Mouse (Mus musculus): Measurements from ENCODE around the gene Thumpd3. TPM values are rescaled to one million over a fixed set of nuclear protein-coding genes. Genes with fewer than 3 reads are reported as not detected.

Thumpd3 gene
- polyA plus RNA-seq, 1 experiment from 2014 or later: 43.4 TPM

DNA sequence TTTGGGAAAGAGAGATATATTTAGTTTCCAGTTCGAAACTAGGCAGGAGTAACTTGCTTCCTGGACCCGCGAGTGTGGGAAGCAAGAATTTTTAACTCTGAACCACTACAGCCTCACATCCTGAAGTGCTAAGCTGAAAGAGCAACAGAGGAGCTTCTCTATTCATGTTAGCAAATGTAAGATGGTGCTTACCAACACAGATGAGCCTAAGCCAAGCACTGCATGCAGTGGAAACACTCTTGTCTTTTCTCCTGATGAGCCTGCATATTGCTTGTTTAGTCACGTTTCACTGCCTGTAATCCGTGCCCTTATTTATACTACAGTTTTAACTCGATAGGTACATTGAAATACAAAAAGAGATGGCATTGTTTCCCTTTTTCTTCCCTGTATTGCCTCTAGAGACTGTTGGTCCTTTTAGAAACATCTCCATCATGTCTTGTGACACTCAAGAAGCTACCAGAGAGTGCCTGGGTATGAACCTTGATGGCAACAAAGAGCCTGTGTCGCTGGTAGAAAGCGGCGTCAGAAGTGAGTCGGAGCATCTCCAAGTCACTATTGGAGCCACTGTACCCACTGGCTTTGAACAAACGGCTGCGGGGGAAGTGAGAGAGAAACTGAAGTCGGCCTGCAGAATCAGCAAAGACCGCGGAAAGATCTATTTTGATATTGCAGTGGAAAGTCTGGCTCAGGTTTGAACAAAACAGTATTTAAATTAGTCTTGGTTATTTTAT lies 1.2 kb downstream of the Thumpd3 start:
- Histone ChIP-seq H3K4me1 (ENCODE audit: control insufficient read depth, insufficient read depth, low read length) (peaks cover 14% of the 10 kb centered on the region), H3K27me3 (ENCODE audit: control insufficient read depth, insufficient read depth, low read length) (no peaks in the 10 kb centered on the region), H3K4me3 (ENCODE audit: low read length) (peak overlapping the region; percentile 84), H3K9me3 (replicated peaks; ENCODE audit: control insufficient read depth, low read length) (no peaks in the 10 kb centered on the region), H3K9ac (ENCODE audit: low read length) (peak overlapping the region; percentile 88), H3K4me2 (ENCODE audit: low read depth, low read length) (peak overlapping the region; percentile 72), H3K36me3 (ENCODE audit: control insufficient read depth, insufficient read depth) (peaks cover 19% of the 10 kb centered on the region), H3K27ac (ENCODE audit: low read length) (peak overlapping the region; percentile 50)
- 45% methylated on average over 15 of the region's 15 CpGs for WGBS
- ATAC-seq (replicated peaks; ENCODE audit: extremely low read depth, insufficient read depth, low FRiP score): no peak

- Histone ChIP-seq H3K27ac (ENCODE audit: low read length) (no peak overlapping the region), H3K9me3 (replicated peaks; ENCODE audit: control insufficient read depth, low read length) (no peaks in the 10 kb centered on the region), H3K4me1 (ENCODE audit: control insufficient read depth, insufficient read depth, low read length) (peaks cover 14% of the 10 kb centered on the region), H3K36me3 (ENCODE audit: control insufficient read depth, insufficient read depth) (peaks cover 22% of the 10 kb centered on the region), H3K4me3 (ENCODE audit: low read length) (no peak overlapping the region), H3K4me2 (ENCODE audit: low read depth, low read length) (no peak overlapping the region), H3K27me3 (ENCODE audit: control insufficient read depth, insufficient read depth, low read length) (no peaks in the 10 kb centered on the region), H3K9ac (ENCODE audit: low read length) (no peak overlapping the region)
- 94% methylated on average over 2 of the region's 2 CpGs for WGBS
- no peak for ATAC-seq (replicated peaks; ENCODE audit: extremely low read depth, insufficient read depth, low FRiP score)
Observed at GRCm38 (mm10) chr6:113048371-113048770, 2.3 kb downstream of the Thumpd3 start.

- peaks cover 22% of the 10 kb centered on the region for H3K36me3 ChIP-seq (ENCODE audit: control insufficient read depth, insufficient read depth)
- no peak overlapping the region for H3K4me3 ChIP-seq (ENCODE audit: low read length)
- H3K27me3 ChIP-seq (ENCODE audit: control insufficient read depth, insufficient read depth, low read length): no peaks in the 10 kb centered on the region
- no peak overlapping the region for H3K9ac ChIP-seq (ENCODE audit: low read length)
- no peak overlapping the region for H3K27ac ChIP-seq (ENCODE audit: low read length)
- H3K4me1 ChIP-seq (ENCODE audit: control insufficient read depth, insufficient read depth, low read length): peaks cover 14% of the 10 kb centered on the region
- ATAC-seq (replicated peaks; ENCODE audit: extremely low read depth, insufficient read depth, low FRiP score): no peak
- H3K4me2 ChIP-seq (ENCODE audit: low read depth, low read length): no peak overlapping the region
- WGBS: 85% methylated on average over 3 of the region's 3 CpGs
- H3K9me3 ChIP-seq (replicated peaks; ENCODE audit: control insufficient read depth, low read length): no peaks in the 10 kb centered on the region
Observed at GRCm38 (mm10) chr6:113049159-113049558, 3.1 kb downstream of the Thumpd3 start.

DNA sequence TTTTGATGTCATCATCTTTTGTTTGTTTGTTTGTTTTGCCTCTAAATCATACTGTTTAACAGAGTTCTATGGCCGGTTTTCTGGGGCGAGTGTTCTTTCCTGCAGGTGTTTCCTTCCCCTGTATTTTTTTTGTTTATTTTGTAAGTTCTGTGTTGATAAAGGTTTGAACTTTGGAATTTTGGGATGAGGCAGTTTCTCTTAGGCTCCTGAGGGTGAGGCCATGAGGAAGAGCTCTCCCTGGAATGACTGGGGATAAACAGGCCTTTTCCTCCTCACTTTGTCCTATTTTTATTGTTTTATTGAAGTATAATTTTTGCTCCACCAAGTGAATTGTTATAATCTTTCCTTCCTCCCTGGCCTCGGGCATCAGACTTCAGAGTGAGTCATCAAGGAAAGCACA lies 6.9 kb downstream of the Thumpd3 start:
- WGBS: 63% methylated on average over 3 of the region's 3 CpGs
- H3K9ac ChIP-seq (ENCODE audit: low read length): no peak overlapping the region
- no peaks in the 10 kb centered on the region for H3K27me3 ChIP-seq (ENCODE audit: control insufficient read depth, insufficient read depth, low read length)
- H3K9me3 ChIP-seq (replicated peaks; ENCODE audit: control insufficient read depth, low read length): no peaks in the 10 kb centered on the region
- H3K4me3 ChIP-seq (ENCODE audit: low read length): no peak overlapping the region
- peaks cover 42% of the 10 kb centered on the region for H3K36me3 ChIP-seq (ENCODE audit: control insufficient read depth, insufficient read depth)
- H3K4me1 ChIP-seq (ENCODE audit: control insufficient read depth, insufficient read depth, low read length): no peaks in the 10 kb centered on the region
- ATAC-seq (replicated peaks; ENCODE audit: extremely low read depth, insufficient read depth, low FRiP score): no peak
- H3K27ac ChIP-seq (ENCODE audit: low read length): no peak overlapping the region
- H3K4me2 ChIP-seq (ENCODE audit: low read depth, low read length): no peak overlapping the region

DNA sequence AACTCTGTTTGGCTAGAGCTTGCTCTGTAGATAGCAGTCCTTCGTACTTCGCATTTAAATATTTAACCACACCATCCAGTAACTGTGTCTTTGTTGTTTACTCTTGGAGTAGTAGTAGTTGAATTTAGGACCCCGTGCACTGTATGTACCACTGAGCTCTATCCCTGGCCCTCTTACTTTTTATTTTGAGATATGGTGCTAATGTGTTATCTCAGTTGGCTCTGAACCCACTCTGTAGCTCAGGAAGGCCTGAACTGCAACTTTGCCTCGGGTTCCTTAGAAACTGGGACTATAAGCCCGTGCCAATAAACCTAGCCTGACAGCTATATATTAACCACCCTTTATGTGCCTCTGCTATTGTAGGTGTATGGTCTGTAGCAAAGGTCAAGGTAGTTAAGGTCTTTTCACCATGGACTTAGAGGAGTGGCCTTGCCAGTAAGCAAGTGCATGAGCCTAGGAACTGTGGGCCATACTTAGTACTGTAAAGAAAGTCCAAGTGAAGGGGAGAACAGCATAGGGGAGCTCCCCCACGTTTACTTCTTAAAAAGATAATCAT lies 8.6 kb downstream of the Thumpd3 start:
- H3K4me2 ChIP-seq (ENCODE audit: low read depth, low read length): no peak overlapping the region
- peaks cover 43% of the 10 kb centered on the region for H3K36me3 ChIP-seq (ENCODE audit: control insufficient read depth, insufficient read depth)
- no peaks in the 10 kb centered on the region for H3K27me3 ChIP-seq (ENCODE audit: control insufficient read depth, insufficient read depth, low read length)
- no peaks in the 10 kb centered on the region for H3K9me3 ChIP-seq (replicated peaks; ENCODE audit: control insufficient read depth, low read length)
- WGBS: 79% methylated on average over 6 of the region's 6 CpGs
- H3K9ac ChIP-seq (ENCODE audit: low read length): no peak overlapping the region
- H3K27ac ChIP-seq (ENCODE audit: low read length): no peak overlapping the region
- no peak for ATAC-seq (replicated peaks; ENCODE audit: extremely low read depth, insufficient read depth, low FRiP score)
- H3K4me1 ChIP-seq (ENCODE audit: control insufficient read depth, insufficient read depth, low read length): no peaks in the 10 kb centered on the region
- no peak overlapping the region for H3K4me3 ChIP-seq (ENCODE audit: low read length)

DNA sequence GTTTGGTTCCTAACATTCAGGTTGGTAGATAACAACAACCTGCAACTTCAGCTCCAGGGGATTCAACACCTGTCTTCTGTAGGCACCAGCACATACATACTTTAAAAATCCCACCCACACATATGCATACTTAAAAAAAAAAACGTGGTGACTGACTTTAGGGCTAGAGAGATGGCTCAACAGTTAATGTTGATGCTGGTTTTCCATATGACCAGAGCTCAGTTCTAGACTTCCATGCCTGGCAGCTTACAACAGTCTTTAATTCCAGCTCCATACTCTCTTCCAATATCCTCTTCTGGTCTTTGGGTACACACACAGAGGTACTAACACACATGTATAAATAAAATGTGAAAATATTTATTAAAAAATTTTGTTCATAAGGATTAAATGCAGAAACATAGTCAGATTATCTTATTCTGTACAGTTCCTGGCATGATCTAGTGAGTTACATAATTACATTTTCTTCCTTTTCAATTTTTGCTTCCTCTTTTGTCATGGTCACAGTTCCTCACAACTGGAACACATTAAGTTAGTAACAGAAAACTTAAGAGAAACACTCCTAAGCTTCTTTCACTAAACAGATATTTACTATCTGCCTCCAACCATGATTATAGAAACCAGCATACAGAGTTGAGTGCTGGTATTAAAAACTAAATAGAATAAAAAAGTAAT lies 15.0 kb downstream of the Thumpd3 start:
- Histone ChIP-seq H3K4me2 (ENCODE audit: low read depth, low read length) (no peak overlapping the region), H3K9me3 (replicated peaks; ENCODE audit: control insufficient read depth, low read length) (no peaks in the 10 kb centered on the region), H3K4me1 (ENCODE audit: control insufficient read depth, insufficient read depth, low read length) (peaks cover 5% of the 10 kb centered on the region; the same call in 1 of the 2 replicates), H3K9ac (ENCODE audit: low read length) (no peak overlapping the region), H3K4me3 (ENCODE audit: low read length) (no peak overlapping the region), H3K27me3 (ENCODE audit: control insufficient read depth, insufficient read depth, low read length) (no peaks in the 10 kb centered on the region), H3K36me3 (ENCODE audit: control insufficient read depth, insufficient read depth) (peaks cover 60% of the 10 kb centered on the region), H3K27ac (ENCODE audit: low read length) (no peak overlapping the region)
- no peak for ATAC-seq (replicated peaks; ENCODE audit: extremely low read depth, insufficient read depth, low FRiP score)
- 66% methylated on average over 1 of the region's 1 CpGs for WGBS

GRCm38 (mm10) chr6:113062253-113062652 lies 16.2 kb downstream of the Thumpd3 start:
- H3K9ac ChIP-seq (ENCODE audit: low read length): no peak overlapping the region
- WGBS: 61% methylated on average over 3 of the region's 3 CpGs
- peaks cover 61% of the 10 kb centered on the region for H3K36me3 ChIP-seq (ENCODE audit: control insufficient read depth, insufficient read depth)
- H3K4me1 ChIP-seq (ENCODE audit: control insufficient read depth, insufficient read depth, low read length): peaks cover 5% of the 10 kb centered on the region; the same call in 1 of the 2 replicates
- H3K27ac ChIP-seq (ENCODE audit: low read length): no peak overlapping the region
- H3K4me2 ChIP-seq (ENCODE audit: low read depth, low read length): no peak overlapping the region
- H3K4me3 ChIP-seq (ENCODE audit: low read length): no peak overlapping the region
- H3K27me3 ChIP-seq (ENCODE audit: control insufficient read depth, insufficient read depth, low read length): no peaks in the 10 kb centered on the region
- no peak for ATAC-seq (replicated peaks; ENCODE audit: extremely low read depth, insufficient read depth, low FRiP score)
- H3K9me3 ChIP-seq (replicated peaks; ENCODE audit: control insufficient read depth, low read length): no peaks in the 10 kb centered on the region

- ATAC-seq (replicated peaks; ENCODE audit: extremely low read depth, insufficient read depth, low FRiP score): no peak
- no peak overlapping the region for H3K4me3 ChIP-seq (ENCODE audit: low read length)
- H3K4me1 ChIP-seq (ENCODE audit: control insufficient read depth, insufficient read depth, low read length): peaks cover 5% of the 10 kb centered on the region; the same call in 1 of the 2 replicates
- no peak overlapping the region for H3K4me2 ChIP-seq (ENCODE audit: low read depth, low read length)
- no peaks in the 10 kb centered on the region for H3K27me3 ChIP-seq (ENCODE audit: control insufficient read depth, insufficient read depth, low read length)
- H3K27ac ChIP-seq (ENCODE audit: low read length): no peak overlapping the region
- WGBS: 81% methylated on average over 10 of the region's 10 CpGs
- H3K36me3 ChIP-seq (ENCODE audit: control insufficient read depth, insufficient read depth): peaks cover 68% of the 10 kb centered on the region
- H3K9ac ChIP-seq (ENCODE audit: low read length): no peak overlapping the region
- no peaks in the 10 kb centered on the region for H3K9me3 ChIP-seq (replicated peaks; ENCODE audit: control insufficient read depth, low read length)
Observed at GRCm38 (mm10) chr6:113063363-113063762, 17.3 kb downstream of the Thumpd3 start.

DNA sequence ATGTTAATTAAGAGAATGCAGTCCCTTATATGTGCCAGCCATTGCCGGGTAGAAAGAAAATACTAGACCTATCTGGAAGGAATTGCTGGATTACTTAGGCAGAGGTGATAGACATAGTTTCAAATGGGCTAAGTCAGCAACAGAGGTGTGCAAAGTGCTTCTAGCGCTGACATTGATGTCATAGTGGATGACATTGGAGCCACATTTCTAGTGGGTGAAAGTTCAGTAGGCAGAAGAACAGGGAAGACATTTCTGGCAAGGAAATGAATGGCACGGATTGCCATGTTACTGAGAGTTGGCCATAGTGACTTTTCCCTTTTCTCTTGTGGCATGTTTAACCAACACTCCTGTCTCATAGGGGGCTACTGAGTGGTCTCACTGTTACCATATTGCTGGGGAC lies 19.2 kb downstream of the Thumpd3 start:
- H3K9ac ChIP-seq (ENCODE audit: low read length): no peak overlapping the region
- no peak for ATAC-seq (replicated peaks; ENCODE audit: extremely low read depth, insufficient read depth, low FRiP score)
- WGBS: 81% methylated on average over 3 of the region's 3 CpGs
- H3K27me3 ChIP-seq (ENCODE audit: control insufficient read depth, insufficient read depth, low read length): no peaks in the 10 kb centered on the region
- H3K9me3 ChIP-seq (replicated peaks; ENCODE audit: control insufficient read depth, low read length): no peaks in the 10 kb centered on the region
- H3K27ac ChIP-seq (ENCODE audit: low read length): no peak overlapping the region
- no peak overlapping the region for H3K4me3 ChIP-seq (ENCODE audit: low read length)
- H3K4me1 ChIP-seq (ENCODE audit: control insufficient read depth, insufficient read depth, low read length): peaks cover 5% of the 10 kb centered on the region; the same call in 1 of the 2 replicates
- H3K36me3 ChIP-seq (ENCODE audit: control insufficient read depth, insufficient read depth): peaks cover 64% of the 10 kb centered on the region
- no peak overlapping the region for H3K4me2 ChIP-seq (ENCODE audit: low read depth, low read length)
